Mouse (Mus musculus): ENCODE measurements around the gene Adamtsl5. TPM values are rescaled to one million over a fixed set of nuclear protein-coding genes. Genes with fewer than 3 reads are reported as not detected.

Adamtsl5 gene
- total and polyA plus RNA-seq, 3 experiments: 5.4 to 33.4 (median 16.9) TPM

GRCm38 (mm10) chr10:80376160-80376559 is 27.9 kb upstream of the Adamtsl5 start:
- ATAC-seq (ENCODE audit: extremely low read depth, insufficient number of reproducible peaks, low FRiP score, poor library complexity, severe bottlenecking) (no peak; the same call in 1 of the 2 replicates), DNase-seq (ENCODE audit: low spot score) (no peak)

GRCm38 (mm10) chr10:80374063-80374462 is 25.9 kb upstream of the Adamtsl5 start:
- Histone ChIP-seq H3K9me3 (replicated peaks) (peaks cover 7% of the 10 kb centered on the region), H3K36me3 (replicated peaks) (no peaks in the 10 kb centered on the region), H3K4me1 (ENCODE audit: insufficient read depth, low read depth, low read length) (peaks cover 27% of the 10 kb centered on the region), H3K4me3 (ENCODE audit: low read depth, low read length) (no peak overlapping the region), H3K27me3 (ENCODE audit: insufficient read depth, low read length) (peaks cover 25% of the 10 kb centered on the region; the same call in 1 of the 2 replicates)
- TF ChIP-seq TAL1 (conservative IDR thresholded peaks at IDR 0.05; ENCODE audit: low read depth, low read length): no peak
- peak; percentile 50 for TF ChIP-seq CTCF (IDR thresholded peaks at IDR 0.05; ENCODE audit: low read depth, low read length)
- ATAC-seq (ENCODE audit: extremely low read depth, insufficient number of reproducible peaks, low FRiP score, poor library complexity, severe bottlenecking): no peak
- DNase-seq (ENCODE audit: low spot score): no peak

More at GRCm38 (mm10) chr10:80376160-80376559, 27.9 kb upstream of the Adamtsl5 start:
- TF ChIP-seq POLR2AphosphoS5 (IDR thresholded peaks at IDR 0.05; ENCODE audit: insufficient replicate concordance, low read depth, low read length) (no peak), TAL1 (conservative IDR thresholded peaks at IDR 0.05; ENCODE audit: low read depth, low read length) (no peak), GATA1 (IDR thresholded peaks at IDR 0.05; ENCODE audit: borderline replicate concordance, low read length) (no peak), CTCF (IDR thresholded peaks at IDR 0.05; ENCODE audit: low read depth, low read length) (peak; percentile 80)
- peaks cover 7% of the 10 kb centered on the region for H3K9me3 ChIP-seq (replicated peaks)
- peaks cover 13% of the 10 kb centered on the region; the same call in 1 of the 2 replicates for H3K27me3 ChIP-seq (ENCODE audit: insufficient read depth, low read length)
- no peak overlapping the region for H3K4me3 ChIP-seq (ENCODE audit: low read depth, low read length)
- peaks cover 17% of the 10 kb centered on the region for H3K4me1 ChIP-seq (ENCODE audit: insufficient read depth, low read depth, low read length)
- peaks cover 16% of the 10 kb centered on the region for H3K36me3 ChIP-seq (replicated peaks)

- H3K9me3 ChIP-seq (replicated peaks): peaks cover 13% of the 10 kb centered on the region
- DNase-seq (ENCODE audit: low spot score) (no peak), ATAC-seq (ENCODE audit: extremely low read depth, insufficient number of reproducible peaks, low FRiP score, poor library complexity, severe bottlenecking) (no peak)
- no peak for TF ChIP-seq POLR2AphosphoS5 (IDR thresholded peaks at IDR 0.05; ENCODE audit: insufficient replicate concordance, low read depth, low read length)
- H3K27me3 ChIP-seq (ENCODE audit: insufficient read depth, low read length): peaks cover 32% of the 10 kb centered on the region
- H3K4me1 ChIP-seq (ENCODE audit: insufficient read depth, low read depth, low read length): peaks cover 31% of the 10 kb centered on the region
- H3K36me3 ChIP-seq (replicated peaks): no peaks in the 10 kb centered on the region
- no peak overlapping the region for H3K4me3 ChIP-seq (ENCODE audit: low read depth, low read length)
Observed at GRCm38 (mm10) chr10:80372706-80373105, 24.5 kb upstream of the Adamtsl5 start.

- Histone ChIP-seq H3K36me3 (replicated peaks) (no peaks in the 10 kb centered on the region), H3K27me3 (ENCODE audit: insufficient read depth, low read length) (peaks cover 39% of the 10 kb centered on the region), H3K4me1 (ENCODE audit: insufficient read depth, low read depth, low read length) (peaks cover 33% of the 10 kb centered on the region), H3K4me3 (ENCODE audit: low read depth, low read length) (no peak overlapping the region; the same call in 1 of the 2 replicates), H3K9me3 (replicated peaks) (peaks cover 7% of the 10 kb centered on the region)
- no peak for TF ChIP-seq TAL1 (conservative IDR thresholded peaks at IDR 0.05; ENCODE audit: low read depth, low read length)
- TF ChIP-seq CTCF (IDR thresholded peaks at IDR 0.05; ENCODE audit: low read depth, low read length): no peak
- TF ChIP-seq GATA2 (IDR thresholded peaks at IDR 0.05; ENCODE audit: borderline replicate concordance, low read depth, low read length): no peak
- no peak for TF ChIP-seq POLR2AphosphoS5 (IDR thresholded peaks at IDR 0.05; ENCODE audit: insufficient replicate concordance, low read depth, low read length)
- TF ChIP-seq GATA1 (IDR thresholded peaks at IDR 0.05; ENCODE audit: borderline replicate concordance, low read length): no peak
- ATAC-seq (ENCODE audit: extremely low read depth, insufficient number of reproducible peaks, low FRiP score, poor library complexity, severe bottlenecking): no peak
- no peak for DNase-seq (ENCODE audit: low spot score)
Observed at GRCm38 (mm10) chr10:80371983-80372382, 23.8 kb upstream of the Adamtsl5 start.

GRCm38 (mm10) chr10:80371411-80371966 is 23.3 kb upstream of the Adamtsl5 start:
- peaks cover 33% of the 10 kb centered on the region for H3K4me1 ChIP-seq (ENCODE audit: insufficient read depth, low read depth, low read length)
- TF ChIP-seq GATA2 (IDR thresholded peaks at IDR 0.05; ENCODE audit: borderline replicate concordance, low read depth, low read length) (no peak), TAL1 (conservative IDR thresholded peaks at IDR 0.05; ENCODE audit: low read depth, low read length) (no peak), POLR2AphosphoS5 (IDR thresholded peaks at IDR 0.05; ENCODE audit: insufficient replicate concordance, low read depth, low read length) (no peak), GATA1 (IDR thresholded peaks at IDR 0.05; ENCODE audit: borderline replicate concordance, low read length) (no peak), CTCF (IDR thresholded peaks at IDR 0.05; ENCODE audit: low read depth, low read length) (no peak)
- peak; percentile 39 for DNase-seq (ENCODE audit: low spot score)
- no peak overlapping the region for H3K4me3 ChIP-seq (ENCODE audit: low read depth, low read length)
- H3K9me3 ChIP-seq (replicated peaks): peaks cover 7% of the 10 kb centered on the region
- no peak for ATAC-seq (ENCODE audit: extremely low read depth, insufficient number of reproducible peaks, low FRiP score, poor library complexity, severe bottlenecking)
- no peaks in the 10 kb centered on the region for H3K36me3 ChIP-seq (replicated peaks)
- H3K27me3 ChIP-seq (ENCODE audit: insufficient read depth, low read length): peaks cover 44% of the 10 kb centered on the region

- TF ChIP-seq GATA1 (IDR thresholded peaks at IDR 0.05; ENCODE audit: borderline replicate concordance, low read length): no peak
- TF ChIP-seq CTCF (IDR thresholded peaks at IDR 0.05; ENCODE audit: low read depth, low read length): peak; percentile 6; the same call in 1 of the 2 replicates
- H3K36me3 ChIP-seq (replicated peaks): no peaks in the 10 kb centered on the region
- DNase-seq (ENCODE audit: low spot score): no peak
- peaks cover 33% of the 10 kb centered on the region for H3K4me1 ChIP-seq (ENCODE audit: insufficient read depth, low read depth, low read length)
- ATAC-seq (ENCODE audit: extremely low read depth, insufficient number of reproducible peaks, low FRiP score, poor library complexity, severe bottlenecking): no peak
- no peak overlapping the region for H3K4me3 ChIP-seq (ENCODE audit: low read depth, low read length)
- H3K27me3 ChIP-seq (ENCODE audit: insufficient read depth, low read length): peaks cover 53% of the 10 kb centered on the region
- H3K9me3 ChIP-seq (replicated peaks): peaks cover 7% of the 10 kb centered on the region
Observed at GRCm38 (mm10) chr10:80369995-80370747, 22.0 kb upstream of the Adamtsl5 start.
